19 mouse cellular contexts compared by ENCODE assay signal in genomic region chrX:159116210-159116609, GRCm38 (mm10).
"Had no signal": no experiment of that assay in that cellular context is flagged by ENCODE, and none has a peak within 500 bp of the region (broad histone marks: within the 10 kb centered on the region; RNA-seq: fewer than 3 reads in every experiment).

No protein-coding gene starts in this region.

- H3K36me3 ChIP-seq: lung, embryonic 15.5 days; midbrain, embryonic 10.5 days; midbrain, embryonic 12.5 days; neural tube, embryonic 13.5 days; neural tube, embryonic 15.5 days had no signal

- H3K4me1 ChIP-seq: lung, embryonic 15.5 days; midbrain, embryonic 10.5 days; midbrain, embryonic 12.5 days; neural tube, embryonic 13.5 days; neural tube, embryonic 15.5 days had no signal

- H3K27ac ChIP-seq: lung, embryonic 15.5 days; midbrain, embryonic 10.5 days; midbrain, embryonic 12.5 days; neural tube, embryonic 13.5 days; neural tube, embryonic 15.5 days had no signal

- H3K9me3 ChIP-seq: lung, embryonic 15.5 days; midbrain, embryonic 12.5 days; neural tube, embryonic 13.5 days; neural tube, embryonic 15.5 days had no signal

- H3K4me3 ChIP-seq: lung, embryonic 15.5 days; midbrain, embryonic 10.5 days; midbrain, embryonic 12.5 days; myocyte; neural tube, embryonic 13.5 days; neural tube, embryonic 15.5 days had no signal

- H3K9ac ChIP-seq: lung, embryonic 15.5 days; midbrain, embryonic 12.5 days; neural tube, embryonic 13.5 days; neural tube, embryonic 15.5 days had no signal

- H3K4me2 ChIP-seq: lung, embryonic 15.5 days; midbrain, embryonic 12.5 days; neural tube, embryonic 13.5 days; neural tube, embryonic 15.5 days had no signal

- H3K27me3 ChIP-seq: lung, embryonic 15.5 days; midbrain, embryonic 12.5 days; neural tube, embryonic 13.5 days; neural tube, embryonic 15.5 days had no signal

- ATAC-seq: midbrain, embryonic 16.5 days had no signal

- DNase-seq: lung, adult 18-20 months; lung, postnatal 10 days; lung, postnatal 4 days; midbrain, embryonic 14.5 days; retina, postnatal 1 day; right cerebral cortex, adult 18-20 months; right cerebral cortex, postnatal 25 days; right cerebral cortex, postnatal 4 days; spleen, adult 18-20 months; thymus, adult 2 months; thymus, postnatal 25 days; thymus, postnatal 4 days had no signal
